Mouse (Mus musculus) liver, adult 2 months (tissue): Measurements from ENCODE around the gene Lhfpl2.

Experiments used
- CTCF ChIP-seq: fragments of 200-500 bp; IDR thresholded peaks from 2 replicates; pipeline ENCODE4 v1.5.1; 2011; ENCODE audit warnings: low read depth, low read length, control low read depth
- POLR2A ChIP-seq: fragments of 200-500 bp; IDR thresholded peaks from 2 replicates; pipeline ENCODE4 v1.6.1; 2011; ENCODE audit warnings: low read length, control low read depth; ENCODE audit not compliant: insufficient read depth; ENCODE audit errors: extremely low read depth

GRCm38 (mm10) chr13:94086090-94086808, 28.7 kb downstream of the Lhfpl2 start:
- no peak for TF ChIP-seq POLR2A
- TF ChIP-seq CTCF = no peak
